Comparison of ENCODE assay signal across 7 mouse cellular contexts in the genomic region with DNA sequence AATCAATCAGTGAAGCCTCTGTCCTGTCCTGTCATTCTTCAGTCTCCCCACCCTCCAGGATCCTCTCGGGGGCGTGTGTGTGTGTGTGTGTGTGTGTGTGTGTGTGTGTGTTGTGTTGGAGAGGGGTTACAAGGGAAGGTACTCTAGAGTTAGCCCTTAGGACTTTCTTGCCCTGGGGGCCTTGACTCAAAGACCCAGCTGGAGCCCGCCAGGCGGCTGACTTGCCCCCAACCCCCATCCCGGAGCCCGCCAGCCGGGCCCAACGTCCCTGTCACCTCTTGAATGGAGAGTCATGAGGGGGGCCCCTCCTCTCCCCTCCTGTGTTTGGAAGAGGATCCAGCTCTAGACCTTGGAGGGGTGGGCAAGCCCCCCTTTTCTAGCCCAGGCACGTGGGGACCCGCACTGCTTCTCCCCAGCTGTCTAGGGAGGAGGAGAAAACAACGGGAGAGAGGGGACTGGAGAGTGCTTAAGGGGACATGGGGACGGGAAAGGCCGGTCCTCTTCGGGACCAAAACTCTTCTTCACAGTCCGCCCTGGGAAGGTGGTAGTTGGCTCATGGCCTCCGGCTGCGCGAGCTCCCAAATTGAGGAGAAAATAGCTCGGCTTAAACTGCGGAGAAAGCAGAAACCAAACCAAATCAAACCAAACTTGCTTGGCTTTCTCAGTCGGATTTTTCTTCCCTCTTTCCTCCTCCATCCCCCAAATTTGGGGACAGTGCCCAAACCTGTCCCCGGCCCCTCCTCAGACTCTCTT. TPM values are rescaled to one million over a fixed set of nuclear protein-coding genes. Genes with fewer than 3 reads are reported as not detected.
DNase-seq lines count a peak whose midpoint lies in the region; ATAC-seq and TF ChIP-seq lines count a peak whose summit lies in the region.

No protein-coding gene starts in this region.

- no peaks in the 10 kb centered on the region for H3K9me3 ChIP-seq in lung, embryonic 14.5 days (ENCODE audit: low read depth, low read length)
- no peaks in the 10 kb centered on the region for H3K9me3 ChIP-seq in embryonic facial prominence, embryonic 12.5 days
- H3K9me3 ChIP-seq in liver, embryonic 12.5 days (replicated peaks) = no peaks in the 10 kb centered on the region
- no peaks in the 10 kb centered on the region for H3K9me3 ChIP-seq in stomach, embryonic 15.5 days

- H3K9ac ChIP-seq in lung, embryonic 14.5 days = peak overlapping the region; percentile 42
- H3K9ac ChIP-seq in embryonic facial prominence, embryonic 12.5 days = peak overlapping the region; percentile 40
- 0 out of 2 replicates have a peak overlapping the region, but pooled peaks have one; percentile 3 for H3K9ac ChIP-seq in liver, embryonic 12.5 days
- H3K9ac ChIP-seq in stomach, embryonic 15.5 days = no peak overlapping the region

- H3K27me3 ChIP-seq in lung, embryonic 14.5 days (ENCODE audit: insufficient read depth, low read length) = peaks cover 75% of the 10 kb centered on the region
- H3K27me3 ChIP-seq in embryonic facial prominence, embryonic 12.5 days = peaks cover 76% of the 10 kb centered on the region
- H3K27me3 ChIP-seq in liver, embryonic 12.5 days (replicated peaks) = peaks cover 98% of the 10 kb centered on the region
- H3K27me3 ChIP-seq in stomach, embryonic 15.5 days (replicated peaks) = peaks cover 83% of the 10 kb centered on the region

- peak overlapping the region; percentile 73 for H3K4me2 ChIP-seq in lung, embryonic 14.5 days
- peak overlapping the region; percentile 52 for H3K4me2 ChIP-seq in embryonic facial prominence, embryonic 12.5 days (replicated peaks)
- peak overlapping the region; percentile 44 for H3K4me2 ChIP-seq in liver, embryonic 12.5 days
- peak overlapping the region; percentile 50 for H3K4me2 ChIP-seq in stomach, embryonic 15.5 days

- peak; percentile 76 for DNase-seq in lung, embryonic 14.5 days
- DNase-seq in lung, postnatal 36 days = no peak
- no peak for DNase-seq in cerebellum, adult 8-10 months
- no peak for DNase-seq in frontal cortex, adult 2 months (ENCODE audit: extremely low spot score in 1 of 2, low spot score in 1 of 2)

- peak overlapping the region; percentile 38 for H3K4me3 ChIP-seq in lung, embryonic 14.5 days (ENCODE audit: low read depth, low read length)
- H3K4me3 ChIP-seq in embryonic facial prominence, embryonic 12.5 days = peak overlapping the region; percentile 27
- H3K4me3 ChIP-seq in liver, embryonic 12.5 days = peak overlapping the region; percentile 14
- peak overlapping the region; percentile 25 for H3K4me3 ChIP-seq in stomach, embryonic 15.5 days (replicated peaks)

- ATAC-seq in lung, embryonic 14.5 days (ENCODE audit: insufficient read depth) = peak; percentile 77
- no peak for ATAC-seq in embryonic facial prominence, embryonic 12.5 days (ENCODE audit: insufficient number of reproducible peaks, insufficient read depth, low FRiP score, low TSS enrichment)
- peak; percentile 33; the same call in 1 of the 2 replicates for ATAC-seq in liver, embryonic 12.5 days
- ATAC-seq in stomach, embryonic 15.5 days (ENCODE audit: insufficient read depth, low FRiP score, low read depth) = 0 out of 2 replicates have a peak, but pooled peaks have one; percentile 5

- TF ChIP-seq CTCF in lung, embryonic 14.5 days (IDR thresholded peaks at IDR 0.05; ENCODE audit: low read depth) = no peak

- peaks cover 23% of the 10 kb centered on the region for H3K4me1 ChIP-seq in lung, embryonic 14.5 days (ENCODE audit: insufficient read depth)
- peaks cover 49% of the 10 kb centered on the region for H3K4me1 ChIP-seq in embryonic facial prominence, embryonic 12.5 days
- peaks cover 5% of the 10 kb centered on the region for H3K4me1 ChIP-seq in liver, embryonic 12.5 days
- H3K4me1 ChIP-seq in stomach, embryonic 15.5 days = peaks cover 19% of the 10 kb centered on the region

- peak overlapping the region; percentile 89 for H3K27ac ChIP-seq in lung, embryonic 14.5 days (ENCODE audit: low read depth)
- peak overlapping the region; percentile 83 for H3K27ac ChIP-seq in embryonic facial prominence, embryonic 12.5 days
- H3K27ac ChIP-seq in liver, embryonic 12.5 days = peak overlapping the region; percentile 23
- no peak overlapping the region for H3K27ac ChIP-seq in stomach, embryonic 15.5 days

- WGBS in lung, embryonic 14.5 days = 2% methylated on average over 22 of the region's 22 CpGs
- 2% methylated on average over 20 of the region's 22 CpGs for WGBS in embryonic facial prominence, embryonic 12.5 days
- 3% methylated on average over 22 of the region's 22 CpGs for WGBS in liver, embryonic 12.5 days (ENCODE audit: insufficient replicate concordance)
- 4% methylated on average over 22 of the region's 22 CpGs for WGBS in stomach, embryonic 15.5 days

- H3K36me3 ChIP-seq in lung, embryonic 14.5 days (ENCODE audit: insufficient read depth) = peaks cover 37% of the 10 kb centered on the region
- H3K36me3 ChIP-seq in embryonic facial prominence, embryonic 12.5 days = peaks cover 7% of the 10 kb centered on the region; the same call in 1 of the 2 replicates
- H3K36me3 ChIP-seq in liver, embryonic 12.5 days = peaks cover 3% of the 10 kb centered on the region; the same call in 1 of the 2 replicates
- no peaks in the 10 kb centered on the region for H3K36me3 ChIP-seq in stomach, embryonic 15.5 days

RNA-seq across cellular contexts. Expression of a gene that starts 15.2 kb away (rescaled TPM):
- 82.1 and 84.8 TPM in 2 replicates for polyA plus RNA-seq in lung, embryonic 14.5 days (2014; fragmentation: Nextera tagmentation; extraction: Ambion mirVana)
- polyA plus RNA-seq in embryonic facial prominence, embryonic 12.5 days (2016; fragmentation: Nextera tagmentation; extraction: Ambion mirVana) = 59.5 and 65.3 TPM in 2 replicates
- polyA plus RNA-seq in liver, embryonic 12.5 days (2016; fragmentation: Nextera tagmentation; extraction: Ambion mirVana) = 9.3 and 10.7 TPM in 2 replicates
- 21.4 and 21.9 TPM in 2 replicates for polyA plus RNA-seq in stomach, embryonic 15.5 days (2015; fragmentation: Nextera tagmentation; extraction: Ambion mirVana)
- polyA plus RNA-seq in frontal cortex, adult 2 months (2012; rRNA removed) = 1.8 and 2.4 TPM in 2 replicates
